Mouse (Mus musculus) right cerebral cortex, adult 2 months (tissue): ENCODE data around the gene Slc25a10.

Experiments
- DNase-seq, 2 experiments: peaks; one replicate each; pipeline ENCODE4 v3.0.0; 2021 to 2022; ENCODE audit warnings: low spot score in 2 of 2

Slc25a10 gene

DNA sequence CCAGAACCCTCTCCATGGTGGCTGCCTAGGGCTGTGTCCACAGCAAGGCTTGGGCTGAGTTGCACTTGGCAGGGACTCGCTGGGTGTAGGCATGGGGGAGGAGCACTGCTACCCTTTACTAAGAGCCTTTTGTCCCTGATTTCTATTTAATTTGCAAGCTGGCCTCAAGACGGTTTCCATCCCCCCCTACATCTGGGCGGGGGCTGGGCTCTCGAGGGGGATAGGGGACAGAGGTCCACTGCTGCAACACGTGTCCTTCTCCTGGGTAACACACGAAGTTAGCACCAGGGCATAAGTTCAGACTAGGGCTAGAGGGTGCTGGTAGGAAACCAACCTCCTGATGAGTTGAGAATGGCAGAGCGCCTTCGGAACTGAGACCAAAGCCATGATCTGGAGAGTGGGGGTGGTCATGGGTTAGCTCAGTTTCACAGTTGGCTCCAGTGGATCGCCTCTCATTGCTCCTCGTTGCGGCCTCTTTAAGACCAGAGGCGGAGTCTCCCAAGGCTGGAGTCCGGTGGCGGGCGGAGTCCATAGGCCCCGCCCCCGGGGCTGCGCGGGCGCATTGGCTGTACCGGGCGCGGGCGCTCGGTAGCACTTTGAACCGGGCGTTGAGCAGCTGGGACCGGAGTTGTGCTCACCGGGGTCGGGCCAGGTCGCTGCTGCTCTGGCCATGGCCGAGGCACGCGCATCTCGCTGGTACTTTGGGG is at the start of gene Slc25a10:
TSS of gene Slc25a10 (plus strand) at position 524 of the 707 bp plus-strand sequence.
- peak; percentile 86 to 87 for DNase-seq

DNA sequence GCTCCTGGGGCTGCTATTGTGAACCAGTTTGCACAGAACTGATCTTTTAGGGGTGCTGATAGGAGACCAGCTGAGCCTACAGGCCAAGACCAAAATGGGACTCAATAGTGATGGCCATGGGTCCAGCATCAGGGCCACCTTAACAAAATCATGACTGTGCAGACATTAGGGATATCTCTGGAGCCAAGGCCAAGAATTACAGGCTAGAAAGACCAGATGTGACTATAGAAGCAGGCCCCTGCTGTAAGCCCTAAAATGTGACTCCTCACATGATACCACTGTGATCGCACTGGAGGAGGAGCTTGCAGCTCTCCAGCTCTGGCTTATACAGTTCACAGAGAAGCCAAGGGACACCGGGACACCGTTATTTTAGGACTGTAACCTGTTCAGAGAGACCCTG is 49.3 kb upstream of the Slc25a10 start, which contains the start of gene Tspan10:
TSS of gene Tspan10 (plus strand) at position 301 of the 400 bp plus-strand sequence.
- no peak for DNase-seq

DNA sequence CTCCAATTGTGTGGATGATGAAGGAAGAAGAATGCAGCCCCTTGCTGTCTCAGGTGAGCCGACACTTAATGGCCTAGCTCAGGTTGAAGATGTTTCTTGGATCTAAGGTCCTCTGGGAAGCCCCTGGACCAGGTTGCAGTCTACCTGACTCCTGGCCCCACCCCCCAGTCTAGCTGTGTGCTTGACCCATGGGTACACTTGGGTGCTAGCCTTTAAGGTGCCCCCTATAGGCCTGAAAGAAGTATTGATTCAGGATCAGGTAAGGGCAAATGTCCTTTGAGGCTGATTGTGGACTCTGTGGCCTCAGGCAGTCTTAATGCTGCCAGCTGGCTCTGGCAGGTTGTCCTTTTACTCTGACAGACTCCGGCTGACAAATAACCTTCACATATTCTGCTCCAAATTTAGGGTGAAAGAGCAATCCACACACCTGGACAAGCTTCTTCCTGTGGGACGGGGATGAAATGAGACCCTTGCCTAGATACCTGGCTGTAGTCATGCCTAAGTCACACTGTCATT is 48.8 kb upstream of the Slc25a10 start:
- no peak for DNase-seq

DNA sequence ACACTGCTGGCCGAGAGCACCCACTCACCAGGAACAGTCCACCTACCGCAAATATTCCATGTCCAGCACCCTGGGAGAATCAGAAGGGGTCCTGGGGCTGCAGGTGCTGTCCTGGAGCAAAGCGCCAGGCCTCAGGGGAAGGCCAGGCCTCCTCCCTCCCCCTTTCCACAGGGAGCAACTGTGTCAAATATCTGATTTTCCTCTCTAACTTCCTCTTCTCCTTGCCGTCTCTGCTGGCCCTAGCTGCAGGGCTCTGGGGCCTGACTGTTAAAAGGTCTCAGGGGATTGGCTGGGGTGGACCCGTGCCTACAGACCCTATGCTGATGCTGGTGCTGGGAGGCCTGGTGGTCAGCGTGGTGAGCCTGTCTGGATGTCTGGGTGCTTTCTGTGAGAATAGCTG is 47.5 kb upstream of the Slc25a10 start:
- no peak for DNase-seq

DNA sequence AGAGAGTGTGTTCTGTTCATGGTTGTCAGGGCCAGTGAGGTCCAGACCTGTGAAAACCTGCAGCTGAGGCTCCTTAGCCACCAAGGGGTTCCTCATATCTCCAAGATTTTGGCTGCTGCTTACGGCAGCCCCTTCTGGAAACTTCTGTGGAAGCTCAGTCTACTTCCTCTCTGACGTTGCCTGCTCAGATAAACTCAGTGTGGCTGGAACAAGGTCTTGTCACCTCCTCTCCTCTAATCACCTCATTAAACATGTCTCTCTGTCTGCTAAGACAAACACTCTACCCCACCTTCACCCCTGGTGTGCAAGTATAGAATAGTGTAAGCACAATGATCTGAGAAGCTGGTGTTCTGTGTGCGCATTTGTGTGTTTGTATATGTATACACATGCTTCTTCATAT is 46.2 kb upstream of the Slc25a10 start:
- no peak for DNase-seq

DNA sequence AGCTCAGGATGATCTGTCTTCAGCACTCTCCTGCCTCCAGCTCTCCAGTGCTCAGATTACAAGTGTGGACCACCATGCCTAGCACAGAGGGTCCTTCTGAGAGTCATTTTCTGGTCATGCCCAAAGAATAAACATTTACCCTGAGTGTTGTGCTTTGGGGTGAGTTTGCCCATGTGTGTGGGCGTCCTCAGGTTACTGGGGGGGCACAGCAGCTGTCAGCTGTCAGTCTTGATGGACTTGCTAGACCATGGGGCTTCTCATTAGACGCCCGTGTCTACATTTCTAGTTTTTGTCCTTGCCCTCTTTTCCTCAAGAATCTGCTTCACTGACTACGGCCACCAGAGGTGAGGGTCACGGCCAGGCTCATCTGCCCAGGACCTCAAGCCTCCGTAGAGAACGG is 44.5 kb upstream of the Slc25a10 start:
- no peak for DNase-seq

DNA sequence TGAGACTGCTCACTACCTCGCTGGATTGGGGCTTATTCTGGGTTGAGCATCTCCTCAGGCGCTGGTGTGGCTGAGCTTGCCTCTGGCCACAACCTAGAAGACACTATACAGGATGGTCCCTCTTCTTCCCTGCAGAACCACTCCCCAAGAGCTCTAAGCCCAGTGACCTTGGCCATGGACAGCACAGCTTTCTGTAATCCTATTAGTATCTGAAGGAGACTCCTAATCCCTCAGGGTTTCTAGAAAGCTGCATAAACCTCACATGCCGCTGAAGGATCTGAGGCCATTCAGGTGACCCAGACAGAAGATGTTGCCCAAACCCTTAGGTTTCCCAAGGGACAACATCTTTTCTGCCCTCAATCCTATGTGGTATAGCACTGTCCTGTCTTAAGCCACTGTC is 39.4 kb upstream of the Slc25a10 start:
- no peak for DNase-seq

DNA sequence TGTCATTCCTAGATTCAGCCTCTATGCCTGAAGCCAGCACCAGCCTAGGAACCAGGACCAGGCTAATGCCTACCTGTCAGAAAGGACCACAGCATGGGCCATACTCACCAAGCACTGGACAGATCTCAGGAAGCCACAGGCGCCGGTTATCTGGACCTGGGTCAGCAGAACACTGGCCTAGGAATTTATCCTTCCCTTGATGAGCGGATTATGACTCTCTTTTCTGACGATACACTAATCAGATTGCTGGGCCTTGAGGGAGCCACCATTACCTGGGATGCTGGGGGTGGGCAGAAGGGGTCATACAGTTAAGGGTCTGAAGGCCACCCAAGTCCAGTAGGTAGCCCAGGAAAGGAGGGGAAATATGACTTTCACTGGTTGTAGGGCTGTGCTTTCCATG is 38.3 kb upstream of the Slc25a10 start, which contains the start of gene Pde6g:
TSS of gene Pde6g (minus strand) at position 195 of the 400 bp plus-strand sequence.
- DNase-seq = no peak

DNA sequence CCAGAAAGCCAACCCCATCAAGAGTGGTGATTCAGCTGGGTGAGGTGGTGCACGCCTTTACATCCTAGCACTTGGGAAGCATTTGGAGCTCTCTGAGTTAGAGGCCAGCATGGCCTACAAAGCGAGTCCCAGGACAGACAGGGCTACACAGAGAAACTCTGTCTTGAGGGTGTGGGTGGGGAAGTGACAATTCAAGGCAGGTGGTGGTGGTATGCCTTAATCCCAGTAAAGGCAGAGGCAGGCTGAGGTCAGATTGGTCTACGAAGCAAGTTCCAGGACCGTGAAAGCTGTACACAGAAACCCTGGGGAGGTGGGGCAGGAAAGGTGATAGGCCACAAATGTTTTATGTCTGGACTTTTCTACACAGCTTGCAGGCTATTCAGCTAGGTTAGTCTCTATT is 36.7 kb upstream of the Slc25a10 start:
- no peak for DNase-seq

DNA sequence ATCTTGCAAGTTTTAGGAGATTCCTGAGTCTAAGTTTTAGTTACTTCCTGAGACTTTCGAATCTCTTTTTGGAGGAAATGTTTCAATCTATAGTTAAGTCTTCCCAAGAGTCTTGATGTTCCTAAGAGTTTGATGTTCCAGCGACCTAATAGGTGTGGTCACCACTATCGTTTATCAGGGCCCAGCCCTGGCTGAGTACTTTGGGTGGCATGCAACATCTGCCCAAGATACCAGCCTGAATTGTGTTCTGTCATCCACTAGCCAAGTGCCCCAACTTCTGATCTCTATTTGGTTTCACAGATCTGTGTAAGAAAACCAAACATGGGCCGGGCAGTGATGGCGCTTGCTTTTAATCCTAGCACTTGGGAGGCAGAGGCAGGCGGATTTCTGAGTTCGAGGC is 36.2 kb upstream of the Slc25a10 start:
- DNase-seq = no peak

DNA sequence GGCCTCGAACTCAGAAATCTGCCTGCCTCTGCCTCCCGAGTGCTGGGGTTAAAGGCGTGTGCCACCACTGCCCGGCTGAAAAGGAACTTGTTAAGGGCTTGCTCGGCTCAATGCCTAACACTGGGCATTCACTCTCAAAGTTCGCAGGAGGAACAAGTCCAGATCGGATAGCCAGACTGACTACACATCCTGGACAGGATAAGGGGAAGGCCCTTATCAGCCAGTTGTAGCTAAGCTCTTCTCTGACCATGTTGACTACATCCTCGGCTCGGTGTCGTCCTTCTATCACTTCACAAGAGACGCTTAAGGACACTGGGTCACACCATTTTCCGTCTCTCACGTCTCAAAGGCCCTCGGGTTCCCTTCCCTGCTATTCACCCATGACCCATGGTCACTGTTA is 34.3 kb upstream of the Slc25a10 start:
- no peak for DNase-seq

DNA sequence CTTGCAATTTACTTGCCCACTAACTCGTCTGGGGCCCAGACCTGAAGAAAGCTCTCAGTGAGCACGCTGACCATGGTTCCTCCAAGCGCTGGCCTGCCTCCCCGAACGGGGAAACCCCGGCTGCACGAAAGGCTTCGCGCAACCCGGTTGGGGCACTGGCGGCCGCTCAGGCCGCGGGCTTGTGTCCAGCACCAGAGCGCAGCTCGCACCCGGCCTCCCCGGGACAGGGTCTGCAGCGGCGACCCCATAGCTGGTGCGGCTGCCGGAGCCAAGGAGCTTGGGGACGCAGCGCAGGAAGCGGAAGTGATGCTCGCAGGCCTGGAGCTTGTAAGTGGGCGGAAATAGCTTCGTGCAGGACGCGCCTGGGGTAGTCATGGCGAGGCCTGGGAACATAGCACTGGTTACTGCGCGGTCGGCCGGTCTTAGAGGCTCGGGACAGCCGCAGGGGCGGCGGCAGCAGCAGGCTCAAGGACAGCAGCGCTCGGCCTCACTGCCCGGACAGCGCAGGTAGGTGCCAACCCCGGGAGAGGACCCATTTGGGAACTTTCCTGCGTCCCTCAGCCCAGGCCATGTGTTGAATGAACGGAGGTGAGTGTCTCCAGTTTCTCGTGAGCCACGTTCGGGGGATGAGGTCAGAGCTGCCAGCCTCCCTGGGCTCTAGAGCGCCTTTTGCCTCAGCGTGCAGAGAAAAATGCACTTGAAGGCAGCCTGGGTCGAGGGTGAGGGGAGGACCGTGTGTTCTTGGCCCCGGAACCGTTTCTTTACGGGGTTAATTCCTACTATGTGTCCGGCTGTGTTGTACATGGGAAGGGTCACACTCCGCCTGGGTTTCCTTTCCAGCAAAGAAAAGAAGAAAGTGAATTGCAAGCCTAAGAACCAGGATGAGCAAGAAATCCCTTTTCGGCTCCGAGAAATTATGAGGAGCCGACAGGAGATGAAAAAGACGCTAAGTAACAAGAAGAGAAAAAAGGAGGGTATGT is 33.6 kb upstream of the Slc25a10 start, which contains the start of the genes Oxld1 and Ccdc137:
TSS of gene Oxld1 (minus strand) at position 297 of the 980 bp plus-strand sequence.
TSS of gene Ccdc137 (plus strand) at position 344 of the 980 bp plus-strand sequence.
- peak; percentile 75 to 84 for DNase-seq

DNA sequence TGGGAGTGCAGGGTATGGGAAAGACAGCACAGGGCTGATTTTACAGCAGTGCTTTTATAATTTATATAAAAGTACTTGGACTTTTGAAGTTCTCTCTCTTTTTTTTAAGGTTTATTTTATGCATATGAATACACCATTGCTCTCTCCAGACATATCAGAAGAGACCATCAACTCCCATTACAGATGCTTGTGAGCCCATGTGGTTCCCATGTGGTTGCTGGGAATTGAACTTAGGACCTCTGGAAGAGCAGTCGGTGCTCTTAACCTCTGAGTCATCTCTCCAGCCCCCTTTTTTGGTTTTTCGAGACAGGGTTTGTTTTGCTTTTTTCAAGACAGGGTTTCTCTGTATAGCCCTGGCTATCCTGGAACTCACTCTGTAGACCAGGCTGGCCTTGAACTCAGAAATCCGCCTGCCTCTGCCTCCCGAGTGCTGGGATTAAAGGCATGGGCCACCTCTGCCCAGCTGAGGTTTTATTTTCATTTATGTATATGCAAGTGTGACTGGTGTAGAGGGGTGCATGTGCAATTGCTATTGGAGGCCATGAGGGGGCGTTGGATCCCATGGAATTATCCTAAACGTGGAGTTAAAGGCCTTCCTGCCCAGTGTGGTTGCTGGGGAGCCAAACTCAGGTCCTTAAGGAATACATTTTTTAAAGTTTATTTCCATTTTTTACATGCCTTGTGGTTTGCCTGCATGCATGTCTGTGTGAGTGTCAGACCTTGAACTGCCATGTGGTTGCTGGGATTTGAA is 32.6 kb upstream of the Slc25a10 start:
- no peak for DNase-seq

DNA sequence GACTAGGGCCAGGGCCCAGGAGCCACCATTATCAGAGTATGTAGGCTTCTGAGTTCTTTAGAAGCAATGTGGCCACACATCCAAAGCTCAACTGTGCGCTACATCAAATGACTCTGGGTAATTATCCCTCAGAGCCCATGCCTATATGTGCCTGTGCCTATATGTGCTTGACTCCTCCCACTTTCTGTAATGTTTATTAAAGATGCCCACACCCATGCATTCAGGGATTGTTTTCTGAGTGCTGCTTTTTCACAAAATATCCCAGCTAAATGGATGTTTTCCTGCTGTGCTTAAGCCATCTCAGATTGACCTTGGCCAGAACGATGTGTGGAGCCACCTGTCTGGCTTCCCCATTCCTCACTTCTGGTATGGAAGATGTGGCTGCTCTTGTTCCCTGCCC is 28.1 kb upstream of the Slc25a10 start:
- DNase-seq = no peak

DNA sequence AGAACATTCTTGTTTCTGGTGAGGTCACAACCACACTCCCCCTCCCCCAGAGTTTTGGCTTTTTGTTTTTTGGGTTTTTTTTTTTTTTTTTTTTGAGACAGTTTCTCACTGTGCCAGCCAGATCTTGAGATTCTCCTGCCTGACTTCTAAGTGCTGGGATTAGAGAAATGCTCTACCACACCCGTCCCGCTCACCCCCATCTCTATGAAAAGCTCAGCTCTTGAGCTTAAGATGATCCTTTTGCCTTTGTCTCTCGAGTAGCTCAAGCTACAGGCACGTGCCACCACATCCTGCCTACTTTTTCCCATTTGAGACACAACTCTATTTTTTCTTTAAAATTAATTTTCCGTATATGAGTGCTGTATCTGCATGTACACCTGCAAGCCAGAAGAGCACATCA is 27.3 kb upstream of the Slc25a10 start:
- no peak for DNase-seq

DNA sequence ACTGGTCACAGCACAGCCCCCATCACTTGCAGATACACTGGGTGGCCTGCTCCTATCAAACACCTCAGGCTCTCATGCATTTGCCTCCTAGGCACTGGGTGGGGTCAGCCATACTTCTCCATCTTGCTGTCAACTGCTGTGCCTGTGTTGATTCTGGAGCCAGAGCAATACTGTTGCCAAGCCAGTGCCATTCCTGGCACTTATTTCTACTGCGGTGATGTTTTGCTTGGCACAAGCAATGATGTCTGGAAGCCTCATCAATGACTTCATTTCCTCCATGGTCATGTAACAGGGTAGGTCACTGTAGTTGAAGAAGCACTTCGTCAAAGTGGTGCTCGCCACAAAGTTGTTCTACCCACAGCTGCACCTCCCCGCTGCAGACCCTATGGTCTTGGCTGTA is 26.1 kb upstream of the Slc25a10 start:
- DNase-seq = no peak

DNA sequence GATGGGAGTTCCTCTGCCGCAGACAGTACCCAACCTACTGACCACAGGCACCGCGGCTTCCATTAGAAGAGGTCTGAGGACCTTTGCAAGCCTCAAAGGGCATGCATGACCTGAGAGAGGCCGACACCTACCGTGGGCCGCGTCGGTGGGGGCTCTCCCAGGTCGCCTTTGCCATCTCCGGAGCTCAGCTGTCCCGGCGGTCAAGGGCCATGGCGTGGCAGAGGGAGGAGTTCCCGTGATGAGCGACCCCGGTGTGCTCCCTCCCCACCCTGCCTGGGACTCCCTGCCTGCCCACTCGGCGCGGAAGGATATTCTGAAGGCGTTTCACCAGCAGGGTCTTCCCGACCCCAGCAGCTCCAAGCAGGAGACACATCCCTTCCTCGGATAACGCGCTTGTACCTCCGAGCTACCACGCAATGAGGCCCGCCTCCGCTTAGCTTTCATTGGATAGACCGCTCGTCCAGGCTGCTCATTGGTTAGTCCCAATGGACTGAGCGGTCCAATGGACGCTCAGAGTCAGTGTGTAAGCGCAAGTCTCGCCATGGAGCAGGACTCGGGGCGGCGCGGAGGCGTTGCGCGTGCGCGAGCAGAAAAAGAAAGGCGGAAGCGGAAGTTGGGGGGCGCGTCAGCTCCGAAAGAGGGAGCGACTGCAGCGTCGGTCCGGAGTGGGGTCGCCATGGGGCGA is 24.4 kb upstream of the Slc25a10 start, which contains the start of gene Arl16:
TSS of gene Arl16 (minus strand) at position 557 of the 685 bp plus-strand sequence.
- peak; percentile 95 to 96 for DNase-seq

DNA sequence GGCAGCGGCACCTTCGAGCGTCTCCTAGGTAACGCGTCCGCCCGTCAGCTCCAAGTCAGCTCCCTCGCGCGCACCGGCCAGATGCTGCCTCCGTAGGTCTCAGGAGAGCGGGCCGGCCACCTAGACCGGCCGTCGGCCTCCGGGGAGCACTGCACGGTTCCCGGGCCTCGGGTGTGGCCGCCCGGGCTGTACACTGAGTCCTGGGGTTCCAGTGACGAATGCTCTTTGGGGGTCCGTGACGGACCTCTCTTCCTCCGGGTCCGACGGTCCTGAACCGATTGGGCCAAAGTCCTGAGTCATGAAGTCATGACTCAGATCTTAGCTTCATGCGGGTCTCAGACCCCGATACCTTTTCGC is 23.9 kb upstream of the Slc25a10 start:
- no peak for DNase-seq

DNA sequence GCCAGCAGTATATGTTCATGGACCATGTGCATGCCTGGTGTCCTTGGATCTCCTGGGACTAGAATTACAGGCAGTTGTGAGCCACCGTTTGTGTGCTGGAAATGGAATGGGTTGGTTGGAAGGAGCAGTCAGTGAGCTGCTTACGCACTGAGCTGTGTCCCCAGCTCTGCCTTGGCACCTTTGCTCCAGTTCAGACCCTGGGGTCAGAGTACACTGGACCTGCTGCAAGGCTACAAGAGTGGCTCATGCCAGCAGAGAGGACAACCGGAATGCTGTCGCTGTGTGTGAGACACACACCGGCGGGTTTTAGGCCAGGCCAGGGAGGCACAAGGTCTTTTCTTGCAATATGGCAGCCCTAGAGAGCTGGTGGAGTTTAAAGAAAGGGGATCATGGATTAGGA is 19.6 kb upstream of the Slc25a10 start:
- no peak for DNase-seq

DNA sequence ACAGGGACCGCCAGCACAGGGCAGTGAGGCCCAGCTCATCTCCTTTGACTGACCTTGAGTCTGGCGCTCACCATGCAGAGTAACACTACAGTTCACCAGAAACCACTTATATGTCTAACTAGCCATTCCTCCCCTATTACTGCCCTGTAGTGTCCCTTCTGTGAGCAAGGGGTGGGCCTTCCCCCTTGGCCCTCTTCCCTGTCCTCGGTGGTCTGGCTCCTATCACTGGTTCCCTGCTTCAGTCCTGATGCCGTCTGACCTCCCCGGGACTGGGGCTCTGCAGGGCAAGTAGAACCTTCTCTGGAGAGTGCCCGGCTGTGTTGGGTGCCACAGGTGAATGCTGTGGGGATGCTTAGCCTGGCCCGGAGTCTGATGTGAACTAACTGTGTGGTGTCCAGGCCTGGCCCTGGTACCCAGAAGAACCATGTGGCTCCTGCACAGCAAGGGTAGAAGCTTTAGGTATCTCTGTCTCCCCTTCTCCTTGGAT is 8.1 kb upstream of the Slc25a10 start:
- no peak for DNase-seq
